Mouse (Mus musculus) CD4-positive, CD25-positive, alpha-beta regulatory T cell, adult 2 months (primary cell): ENCODE data around the gene Asb2.

Experiments used
- DNase-seq: peaks from one replicate; pipeline ENCODE4 v3.0.0-alpha.2; 2012; ENCODE audit warnings: low read depth, low spot score

The Asb2 gene

DNA sequence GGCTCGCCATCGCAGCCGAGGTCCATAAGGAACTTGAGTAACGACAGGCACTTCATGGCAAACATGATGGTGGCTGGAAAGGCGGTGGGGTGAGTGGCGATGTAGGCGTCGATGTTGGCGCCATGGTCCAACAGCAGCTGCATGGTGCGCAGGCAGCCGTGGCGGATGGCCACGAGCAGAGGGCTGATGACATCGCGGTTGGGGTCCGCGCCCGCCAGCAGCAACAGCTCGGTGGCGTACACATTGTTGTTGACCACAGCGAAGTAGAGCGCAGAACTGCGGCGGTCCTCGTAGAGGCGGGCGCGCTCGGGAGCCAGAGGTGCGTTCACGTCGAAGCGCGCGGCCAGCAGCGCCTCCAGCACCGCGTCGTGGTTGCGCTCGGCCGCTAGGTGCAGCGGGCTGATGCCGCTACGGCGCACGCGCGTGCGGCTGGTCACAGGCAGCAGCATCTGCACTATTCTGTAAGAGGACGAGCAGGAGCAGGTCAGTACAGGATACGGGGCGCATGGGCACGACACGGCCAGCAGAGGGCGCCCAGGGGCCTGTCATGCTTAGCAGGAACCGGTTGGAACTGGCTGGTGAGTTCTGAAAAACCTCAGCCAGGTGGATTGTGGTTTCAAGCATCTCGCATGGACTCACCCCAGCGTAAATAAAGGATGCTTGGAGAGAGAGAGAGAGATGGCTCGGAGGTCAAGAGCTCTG is 30.5 kb downstream of the Asb2 start:
- DNase-seq = peak; percentile 96

DNA sequence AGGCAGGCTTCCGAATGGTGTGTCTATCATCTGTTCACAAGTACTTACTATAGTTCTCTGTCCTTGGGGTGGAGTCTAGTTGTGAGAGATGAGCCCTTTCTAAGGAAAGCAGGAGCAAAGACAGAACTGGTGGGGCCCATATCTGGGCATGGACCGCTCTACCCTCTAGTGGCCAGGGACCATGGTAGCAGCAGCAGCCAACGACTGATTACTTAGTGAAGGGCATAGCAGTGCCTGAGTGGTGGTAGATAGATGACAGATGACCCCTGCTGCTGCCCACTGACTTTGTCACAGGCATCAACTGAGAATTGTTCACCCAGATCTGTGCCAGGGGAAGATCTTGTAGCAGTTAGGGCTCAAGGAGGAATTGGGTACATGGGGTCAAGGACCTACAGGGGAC is 33.0 kb downstream of the Asb2 start:
- peak; percentile 58 for DNase-seq

DNA sequence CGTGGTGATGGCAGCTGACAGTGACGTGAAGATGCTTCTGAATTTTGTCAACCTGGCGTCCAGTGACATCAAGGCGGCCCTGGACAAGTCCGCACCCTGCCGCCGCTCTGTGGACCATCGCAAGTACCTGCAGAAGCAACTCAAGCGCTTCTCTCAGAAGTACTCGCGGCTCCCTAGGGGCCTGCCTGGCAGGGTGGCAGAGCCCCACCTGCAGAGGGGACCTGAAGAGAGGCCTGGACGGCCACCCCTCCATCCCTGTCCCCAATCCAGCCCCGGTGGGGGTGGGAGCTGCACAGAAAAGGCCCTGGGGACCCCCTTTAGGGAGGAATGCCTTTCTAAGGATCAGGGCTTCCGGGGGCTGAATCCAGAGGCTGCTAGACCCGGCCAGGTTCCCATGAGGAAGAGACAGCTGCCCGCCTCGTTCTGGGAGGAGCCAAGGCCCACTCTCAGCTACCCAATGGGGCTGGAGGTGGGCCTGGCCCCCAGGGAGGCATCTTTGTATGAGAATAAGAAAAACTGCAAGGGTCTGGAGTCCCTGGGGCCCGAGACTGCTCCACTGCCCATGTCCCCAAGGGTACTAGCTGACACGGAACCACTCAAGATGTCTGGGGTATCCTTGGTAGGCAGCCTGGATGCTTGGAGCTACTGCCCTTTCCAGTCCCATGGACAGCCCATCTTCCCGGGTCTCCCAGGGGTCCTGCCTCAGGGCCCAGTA is 39.8 kb downstream of the Asb2 start:
- no peak for DNase-seq

DNA sequence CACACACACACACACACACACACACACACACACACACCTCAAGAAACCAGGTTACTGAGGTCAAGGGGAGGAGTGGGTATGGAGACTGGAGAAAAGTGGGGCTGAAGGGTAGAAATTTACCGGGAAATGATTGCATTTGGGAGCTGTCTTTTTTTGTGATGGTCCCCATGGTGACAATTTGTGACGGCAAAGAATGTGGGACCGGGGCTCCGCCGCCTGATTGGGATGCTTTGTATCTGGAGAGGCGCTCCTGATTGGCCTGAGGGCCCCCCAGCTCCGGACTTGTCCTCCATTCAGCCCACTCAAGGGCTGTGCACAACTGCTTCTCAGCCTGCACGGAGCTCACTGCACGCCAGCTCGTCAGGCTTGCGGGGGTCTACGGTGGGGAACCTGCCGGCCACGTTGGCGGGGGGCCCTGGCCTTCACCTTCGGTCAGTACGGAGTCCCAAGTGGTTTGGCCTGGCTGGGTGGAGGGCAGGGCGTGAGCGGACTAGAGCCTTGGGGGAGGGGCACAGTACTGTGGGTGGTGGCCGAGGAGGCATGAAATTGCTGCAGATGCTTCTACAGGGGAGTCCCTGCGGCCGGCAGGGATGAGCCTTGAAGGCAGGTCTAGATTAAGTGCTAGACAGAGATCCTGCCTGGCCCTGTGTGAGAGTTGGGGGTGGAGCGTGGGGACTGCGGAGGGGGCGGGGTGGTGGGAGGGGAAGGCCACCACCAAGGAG is 41.0 kb downstream of the Asb2 start:
- no peak for DNase-seq

DNA sequence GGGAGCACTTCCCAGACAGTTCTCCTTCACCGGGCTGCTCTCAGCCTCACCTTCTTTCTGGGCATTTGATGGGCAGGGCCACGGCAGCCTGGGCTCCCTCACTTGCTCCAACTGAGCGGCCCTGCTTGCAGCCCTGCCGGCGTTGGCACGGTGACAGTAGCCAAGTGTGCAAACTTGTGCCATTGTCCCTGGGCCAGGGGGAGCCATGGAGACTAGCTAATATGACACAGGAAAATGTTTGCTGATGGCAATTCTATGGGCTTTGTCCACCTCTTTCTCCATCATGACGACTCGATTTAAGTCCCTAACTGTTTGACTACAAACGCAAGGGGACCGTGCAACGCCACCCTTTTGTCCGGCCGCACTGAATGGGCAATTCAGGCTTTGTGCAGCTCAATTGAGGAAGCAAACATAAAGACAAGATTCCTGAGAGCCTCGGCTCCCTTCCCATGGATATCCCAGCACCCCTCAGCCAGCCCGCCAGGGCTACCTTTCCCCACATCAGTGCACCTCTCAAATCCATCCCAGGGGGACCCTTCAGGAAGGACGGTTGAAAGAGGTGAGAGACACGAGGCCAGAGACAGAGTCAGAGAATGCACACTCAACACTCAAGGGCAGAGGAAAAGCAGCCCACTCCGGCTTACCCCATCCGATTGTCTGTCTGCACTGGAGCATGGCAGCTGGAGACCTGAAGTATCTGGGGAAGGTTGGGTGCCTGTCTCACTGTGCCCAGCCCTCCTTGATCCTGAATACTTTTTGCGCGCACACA is 41.7 kb downstream of the Asb2 start:
- no peak for DNase-seq

DNA sequence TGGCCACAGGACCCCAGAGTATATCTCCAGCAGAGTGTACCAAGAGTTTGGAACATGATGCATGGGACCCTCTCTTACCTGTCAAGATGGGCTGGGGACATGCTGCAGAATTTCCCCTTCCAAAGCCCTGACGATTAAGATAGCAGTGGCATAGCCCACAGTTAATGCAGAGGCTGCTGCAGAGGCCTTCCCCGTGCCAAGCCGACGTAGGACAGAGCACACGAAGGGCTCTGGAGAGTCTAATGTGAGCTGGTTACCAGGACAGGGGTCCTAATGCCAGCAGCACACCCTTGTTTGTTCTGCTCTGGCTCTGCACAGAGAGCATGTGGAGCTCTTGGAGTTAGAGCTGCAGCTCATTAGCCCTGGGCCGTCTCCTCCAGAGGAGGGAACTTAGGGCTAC is 42.5 kb downstream of the Asb2 start:
- no peak for DNase-seq

DNA sequence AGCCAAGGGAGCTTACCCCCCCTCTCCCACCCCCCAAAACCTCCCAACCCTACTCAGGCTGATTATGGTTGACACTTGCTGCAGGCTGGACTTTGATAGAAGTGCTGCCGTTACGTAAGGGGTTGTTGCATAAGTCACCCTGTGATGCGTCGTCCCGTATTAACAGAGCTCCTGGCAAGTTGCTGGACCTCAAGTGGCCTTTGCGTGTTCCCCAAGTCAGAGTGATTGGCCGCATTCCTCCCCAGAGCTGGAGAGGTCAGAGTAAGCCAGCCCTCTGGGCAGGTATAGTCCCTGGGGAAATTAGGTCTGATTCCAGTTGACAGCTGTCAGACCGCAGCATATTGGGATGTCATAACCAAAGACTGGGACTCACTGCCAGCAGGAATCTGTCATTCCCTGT is 43.9 kb downstream of the Asb2 start:
- no peak for DNase-seq

DNA sequence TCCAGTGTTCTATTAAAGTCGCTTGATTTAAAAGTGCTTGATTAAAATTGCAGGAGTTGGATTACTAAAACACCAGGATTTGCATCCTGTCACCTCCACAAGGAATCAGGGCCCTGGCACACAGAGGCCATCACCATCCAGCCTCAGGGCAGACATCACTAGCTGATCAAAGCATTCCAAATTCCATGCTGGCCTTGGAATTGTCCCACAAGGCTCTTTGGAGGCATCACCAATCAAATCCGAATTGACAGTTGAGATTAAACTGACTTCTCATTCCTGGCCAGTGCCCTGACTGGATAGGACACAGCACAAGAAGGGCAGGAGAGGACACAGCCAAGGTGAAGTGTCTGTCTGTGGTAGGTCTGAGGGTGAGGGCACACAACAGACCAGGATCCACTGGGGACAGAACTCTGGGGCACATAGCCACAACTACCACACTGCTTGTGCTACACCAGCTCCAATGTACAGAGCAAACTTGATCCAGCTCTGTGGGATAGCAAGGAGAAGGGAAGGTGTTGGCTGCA is 45.0 kb downstream of the Asb2 start, which contains the start of gene Fam181a:
Gene Fam181a (plus strand): TSS at position 232 of the 524 bp plus-strand sequence.
- DNase-seq = no peak

DNA sequence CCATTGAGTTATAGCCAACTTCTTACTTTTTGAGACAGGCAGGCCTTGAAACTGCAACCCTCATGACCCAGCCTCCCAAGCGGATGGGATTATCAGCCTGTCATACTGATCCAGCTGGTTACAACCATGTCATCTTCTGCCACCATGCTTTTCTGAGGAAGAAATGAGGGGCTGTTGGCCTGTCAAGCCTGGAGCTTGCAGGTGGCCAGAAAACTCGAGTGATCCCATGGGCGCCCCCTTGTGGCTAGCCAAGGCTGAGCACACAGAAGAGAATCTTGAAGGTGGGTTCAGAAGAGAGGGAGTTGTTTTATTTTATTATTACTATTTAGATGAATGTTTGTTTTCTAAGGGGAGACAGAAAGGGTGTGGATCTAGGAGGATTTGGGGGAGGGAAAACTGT is 49.1 kb downstream of the Asb2 start:
- peak; percentile 59 for DNase-seq

DNA sequence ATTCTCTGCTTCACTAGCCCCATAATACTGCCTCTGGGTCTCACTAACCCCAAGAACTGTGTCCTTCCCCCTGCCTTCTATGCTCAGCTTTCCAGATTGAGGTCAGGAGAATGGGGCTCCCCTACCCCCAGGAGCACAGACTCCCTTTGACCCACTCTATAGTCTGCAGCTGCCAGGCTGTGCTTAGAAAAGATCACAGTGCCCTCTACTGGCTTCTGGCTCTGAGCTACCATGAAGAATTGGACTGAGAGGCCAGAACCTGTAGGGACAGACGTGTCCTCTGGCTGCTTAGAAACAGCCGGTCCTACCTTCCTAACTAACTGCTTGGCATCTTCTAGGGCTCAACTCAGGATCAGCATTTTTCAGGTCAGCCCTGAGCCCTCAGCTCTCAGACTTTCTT is 49.6 kb downstream of the Asb2 start:
- no peak for DNase-seq

DNA sequence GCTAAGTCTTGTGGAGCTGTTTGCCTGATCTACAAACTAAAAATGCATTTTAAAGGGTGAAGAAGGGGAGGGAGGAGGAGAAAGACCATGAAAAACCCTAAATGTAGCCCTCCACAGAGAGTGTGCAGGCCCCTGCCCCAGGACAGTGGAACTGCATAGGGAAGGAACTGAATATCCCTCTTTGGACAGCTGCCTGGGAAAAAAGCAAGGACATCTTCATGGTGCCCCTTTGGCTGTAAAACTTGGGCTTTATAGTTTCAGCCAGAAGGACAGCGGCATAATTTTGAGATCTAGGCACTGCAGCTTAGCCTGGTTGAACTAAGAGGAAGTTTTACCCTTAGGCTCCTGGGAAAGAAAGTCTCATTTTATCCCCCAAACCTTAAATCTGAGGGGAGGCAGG is 52.8 kb downstream of the Asb2 start:
- DNase-seq = no peak

DNA sequence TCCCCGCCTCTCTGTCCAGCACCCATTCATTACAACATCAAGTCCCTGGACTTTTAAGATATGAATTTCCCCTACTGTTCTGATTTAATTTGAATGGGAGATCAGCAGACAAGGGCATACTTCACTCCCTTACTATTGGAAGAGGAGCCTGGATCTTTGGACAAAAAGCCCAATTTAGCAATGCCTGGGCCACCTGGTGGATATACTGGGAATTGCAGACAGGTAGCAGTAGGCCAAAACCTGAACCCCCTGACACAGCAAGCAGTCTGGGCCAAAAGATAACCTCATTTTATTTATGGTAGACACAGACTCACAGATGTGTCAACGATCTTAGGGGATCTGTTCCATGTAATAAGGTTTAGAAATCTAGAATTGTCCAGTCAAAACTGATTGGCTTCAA is 54.2 kb downstream of the Asb2 start:
- DNase-seq = peak; percentile 66

DNA sequence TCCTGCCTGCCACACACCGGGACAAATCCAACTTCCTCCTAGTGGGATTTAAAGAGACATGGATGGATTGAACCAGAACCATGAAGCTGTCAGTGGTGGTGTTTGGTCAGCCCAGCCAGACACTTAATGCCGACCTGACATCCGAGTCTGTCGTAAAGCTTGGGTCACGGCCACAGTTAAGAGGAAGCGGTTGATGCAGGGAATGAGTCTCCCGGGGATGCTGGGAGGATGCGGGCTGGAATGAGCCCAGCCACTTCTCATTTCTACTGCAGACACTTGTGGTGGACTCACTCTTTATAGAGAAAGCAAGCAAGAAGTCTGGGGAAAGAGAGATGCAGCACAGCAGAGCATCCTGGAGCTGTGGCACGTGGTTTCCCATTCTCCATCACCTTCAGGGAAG is 55.3 kb downstream of the Asb2 start:
- no peak for DNase-seq

DNA sequence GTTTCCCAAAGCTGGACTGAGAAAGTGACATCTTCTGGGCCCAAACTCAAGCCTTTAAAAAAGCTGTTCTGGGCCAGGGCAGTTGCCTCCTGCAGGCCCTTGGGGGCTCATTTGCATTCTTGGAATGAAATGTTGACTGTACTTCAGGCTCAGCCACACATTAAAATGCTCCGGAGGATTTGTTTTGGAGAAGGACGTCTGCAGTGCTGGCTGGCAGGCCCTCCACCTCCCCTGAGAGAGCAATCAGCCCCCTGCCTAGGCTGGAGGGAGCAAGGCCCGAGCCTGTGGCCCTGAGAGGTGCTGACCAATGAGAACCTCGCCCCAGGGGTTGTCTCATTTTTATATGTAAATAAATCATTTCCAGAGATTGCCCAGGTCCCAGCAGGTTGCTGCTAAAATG is 59.5 kb downstream of the Asb2 start:
- DNase-seq = no peak

DNA sequence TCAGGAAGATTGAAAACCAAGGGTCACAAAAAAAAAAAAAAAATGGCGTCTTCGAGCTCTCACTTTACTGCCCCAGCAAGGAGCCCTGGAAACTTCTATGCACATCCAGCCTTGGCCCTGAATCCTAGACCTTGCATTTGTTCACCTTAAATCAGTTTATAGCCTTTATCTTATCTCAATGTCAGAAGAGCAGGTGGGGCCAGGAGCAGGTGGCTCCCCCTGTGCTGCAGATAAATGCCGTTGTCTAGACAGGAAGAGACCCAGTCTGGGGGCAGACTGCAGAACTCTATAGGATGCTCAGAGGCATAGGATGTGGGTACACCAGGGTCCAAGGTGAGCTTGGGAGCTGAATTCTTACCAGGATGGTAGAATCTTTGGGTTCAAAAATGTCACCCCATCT is 63.4 kb downstream of the Asb2 start:
- DNase-seq = no peak

DNA sequence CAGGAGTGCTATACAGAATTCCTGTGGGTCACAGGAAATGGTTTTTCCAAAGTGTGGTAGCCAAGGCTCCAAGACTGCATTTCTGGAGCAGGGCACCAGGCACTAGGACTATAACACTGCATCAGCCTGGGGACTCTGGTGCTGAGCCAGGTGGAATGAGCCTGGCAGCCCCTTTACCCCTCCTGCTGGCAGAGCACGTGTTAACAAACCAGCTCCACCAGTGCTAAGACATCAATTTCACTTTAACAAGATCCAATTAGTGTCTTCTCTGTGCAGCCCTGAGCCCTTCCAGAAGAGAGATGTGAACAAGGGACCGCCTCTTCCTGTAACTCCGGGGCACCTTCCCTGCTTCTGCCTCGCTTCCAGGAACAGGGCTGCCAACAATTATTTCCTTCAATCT is 68.5 kb downstream of the Asb2 start:
- DNase-seq = no peak

DNA sequence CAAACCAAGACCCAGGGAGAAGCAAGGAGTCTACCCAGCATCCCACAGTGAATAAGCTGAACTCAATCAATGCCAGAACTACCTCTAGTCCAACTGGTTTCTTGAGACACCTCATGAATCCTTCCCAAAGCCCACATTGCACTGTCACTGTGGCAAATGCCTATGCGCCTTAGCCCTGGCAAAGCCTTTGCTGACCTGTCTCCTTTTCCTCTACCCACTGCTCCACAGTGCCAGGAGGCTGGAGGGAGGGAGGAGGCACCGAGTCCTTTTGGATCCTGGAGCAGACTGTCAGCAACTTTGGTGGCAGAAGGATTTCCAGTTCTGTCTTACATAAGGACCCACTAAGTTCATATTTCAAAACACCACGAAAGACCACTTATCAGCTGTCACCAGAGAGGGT is 72.4 kb downstream of the Asb2 start:
- no peak for DNase-seq

DNA sequence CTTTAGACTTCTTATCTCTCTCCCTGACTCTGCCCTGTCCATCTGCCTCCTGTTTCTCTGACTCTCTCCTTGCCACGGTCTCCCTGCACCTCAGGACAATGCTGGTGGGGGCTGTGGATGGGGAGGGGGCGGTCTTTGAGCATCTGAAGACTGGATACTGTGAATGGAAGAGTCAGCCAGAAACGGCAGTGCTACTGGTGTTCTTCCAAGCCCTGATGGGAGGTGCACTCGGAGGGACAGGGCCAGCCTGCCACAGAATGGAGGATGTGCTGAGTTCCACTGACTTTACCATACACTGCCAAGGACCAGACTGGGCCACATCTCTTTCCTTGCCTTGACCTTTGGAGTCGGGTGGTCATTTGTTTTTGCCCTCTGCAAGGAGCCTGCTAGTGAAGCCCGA is 72.9 kb downstream of the Asb2 start:
- DNase-seq = no peak

DNA sequence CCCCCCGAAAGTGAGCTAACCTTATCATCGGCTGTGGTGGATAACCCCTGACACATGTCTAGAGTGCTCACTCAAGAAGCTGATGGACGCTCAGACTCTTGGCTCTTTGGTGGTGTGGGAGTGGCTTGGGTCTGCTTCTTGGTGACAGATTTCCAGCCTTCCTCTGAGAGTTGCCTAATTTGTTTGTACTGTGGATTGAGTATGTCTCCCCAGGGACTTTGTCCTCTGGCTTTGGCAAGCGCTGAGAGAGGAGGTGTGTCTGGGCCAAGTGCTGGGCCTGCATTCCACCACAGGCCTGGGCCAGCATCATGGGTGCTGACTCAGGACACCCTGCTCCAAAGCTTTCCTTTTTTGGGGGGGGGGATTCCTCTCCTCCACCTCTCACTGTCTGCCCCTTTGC is 73.9 kb downstream of the Asb2 start:
- DNase-seq = no peak

DNA sequence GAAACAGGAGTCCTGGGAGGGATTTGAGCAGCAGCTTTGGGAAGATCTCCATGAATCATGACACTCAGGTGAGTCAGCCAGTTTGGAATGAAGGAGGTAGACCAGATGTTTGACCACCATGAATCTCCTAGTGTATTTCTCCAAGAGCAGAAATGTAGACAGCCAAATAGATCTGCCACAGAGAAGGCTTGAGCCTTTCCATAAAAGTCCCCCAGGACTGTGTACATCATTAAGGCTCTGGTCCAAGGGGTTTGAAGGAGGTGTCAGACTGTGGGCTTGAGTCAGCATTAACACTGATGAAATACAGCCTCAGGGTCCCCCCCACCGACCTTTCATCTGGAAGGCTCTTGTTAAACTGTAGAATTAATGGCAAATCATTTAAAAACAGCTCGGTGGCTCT is 74.3 kb downstream of the Asb2 start:
- DNase-seq = no peak

DNA sequence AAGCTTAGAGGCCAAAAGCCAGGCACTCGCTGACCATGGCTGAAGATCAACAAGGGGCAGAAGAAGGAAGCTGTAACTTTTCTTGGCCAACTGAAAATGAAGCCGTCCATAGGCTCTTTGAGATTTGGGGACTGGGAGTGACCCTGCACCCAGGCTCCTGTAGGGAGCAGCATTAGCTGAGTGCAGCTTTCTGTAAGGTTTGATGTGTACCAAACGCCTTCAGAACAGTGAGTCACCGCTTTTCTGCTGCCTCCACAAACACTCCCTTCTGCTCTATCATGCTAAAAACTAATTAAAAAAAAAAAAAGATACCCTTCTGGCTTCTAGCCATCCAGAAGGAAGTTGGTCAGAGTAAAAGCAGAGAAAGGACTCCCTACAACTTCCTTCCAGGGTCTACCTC is 79.4 kb downstream of the Asb2 start:
- no peak for DNase-seq

DNA sequence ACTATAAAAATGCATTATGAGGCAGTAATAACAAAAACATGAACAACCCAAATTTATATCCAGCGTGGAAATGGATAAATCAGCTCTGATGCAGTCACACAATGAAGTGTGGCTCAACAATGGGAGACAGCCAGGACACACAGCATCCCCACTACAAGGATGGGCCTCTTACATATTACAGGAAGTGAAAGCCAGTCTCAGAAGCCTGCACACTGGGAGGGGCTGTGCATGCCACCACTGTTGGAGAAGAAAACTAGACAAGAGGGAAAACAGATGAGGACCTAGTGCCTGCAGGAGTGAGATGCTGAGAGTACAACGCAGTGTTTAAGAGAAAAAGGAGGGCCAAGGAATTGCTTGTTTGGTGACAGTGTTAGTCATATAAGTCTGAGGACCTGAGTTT is 82.1 kb downstream of the Asb2 start:
- no peak for DNase-seq
